Mouse (Mus musculus) hematopoietic stem cell, adult 5-6 weeks (primary cell): ENCODE measurements around the gene Pgpep1l. TPM values are rescaled to one million over a fixed set of nuclear protein-coding genes. Genes with fewer than 3 reads are reported as not detected.
"Not testable (repeated sequence)": the region's sequence is repeated elsewhere in the genome, so short reads cannot be mapped to it uniquely, and the experiment has no call there.

Experiments used
- ATAC-seq, 2 experiments: fragments of 125-278 bp in 1 of 2; replicated peaks in 1 of 2; 2 replicates each; pipeline ENCODE4 v1.8.0; 2016 to 2017; ENCODE audit warnings: inconsistent platforms in 2 of 2, mild to moderate bottlenecking in 2 of 2, moderate number of reproducible peaks in 2 of 2, low read depth in 1 of 2, moderate TSS enrichment in 1 of 2; ENCODE audit not compliant: low FRiP score in 2 of 2, poor library complexity in 2 of 2, severe bottlenecking in 2 of 2, insufficient read depth in 1 of 2, low TSS enrichment in 1 of 2
- total RNA-seq: library from RNA; stranded (forward); fragments of 172-1452, 232-1000 nt; gene quantifications from 2 replicates; pipeline ENCODE4 v1.2.3, GENCODE M21; 2017

The Pgpep1l gene
- total RNA-seq, 1 experiment from 2014 or later = not detected

DNA sequence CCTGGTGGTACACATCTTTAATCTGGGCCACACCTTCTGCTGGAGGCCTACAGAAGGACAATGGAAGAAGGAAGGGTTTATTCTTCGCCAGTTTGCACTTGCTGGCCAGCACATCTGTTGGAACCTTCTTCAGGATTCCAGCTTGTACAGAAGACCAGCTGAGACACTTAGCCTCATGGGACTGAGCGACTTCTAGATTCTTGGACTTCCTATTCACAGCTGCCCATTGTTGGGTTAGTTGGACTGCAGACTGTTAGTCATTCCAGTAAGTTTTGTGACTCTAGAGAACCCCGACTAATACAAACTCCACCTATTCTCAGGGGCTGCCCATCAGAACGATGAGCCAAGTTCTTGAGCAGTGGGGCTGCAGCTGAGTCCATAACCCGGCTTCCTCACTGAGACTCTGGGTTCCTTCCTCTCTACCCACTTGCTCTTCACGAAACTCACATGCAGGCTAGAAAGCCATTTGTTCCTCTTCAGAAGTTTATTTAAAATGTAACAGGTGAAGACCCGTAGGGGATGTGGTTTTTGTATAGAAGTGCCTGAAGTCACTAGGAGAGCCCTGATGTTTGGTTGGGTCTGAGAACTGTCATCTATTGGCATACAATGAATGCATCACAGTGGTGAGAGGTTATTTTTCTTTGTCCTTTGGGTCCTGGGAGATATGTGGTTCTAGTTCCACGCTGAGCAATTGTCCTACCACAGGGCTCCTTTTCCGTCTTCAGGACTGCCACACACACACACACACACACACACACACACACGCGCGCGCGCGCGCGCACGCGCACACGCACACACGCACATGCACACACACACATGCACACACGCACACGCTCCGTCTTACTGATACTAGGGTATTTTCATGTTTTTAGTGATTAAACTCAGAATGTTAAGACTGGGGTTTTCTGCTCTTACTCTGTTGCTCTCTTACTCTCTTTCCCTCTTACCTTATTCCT, 22.8 kb upstream of the Pgpep1l start:
- ATAC-seq = peak; percentile 11 to 42; a peak in 3 of 4 replicates

DNA sequence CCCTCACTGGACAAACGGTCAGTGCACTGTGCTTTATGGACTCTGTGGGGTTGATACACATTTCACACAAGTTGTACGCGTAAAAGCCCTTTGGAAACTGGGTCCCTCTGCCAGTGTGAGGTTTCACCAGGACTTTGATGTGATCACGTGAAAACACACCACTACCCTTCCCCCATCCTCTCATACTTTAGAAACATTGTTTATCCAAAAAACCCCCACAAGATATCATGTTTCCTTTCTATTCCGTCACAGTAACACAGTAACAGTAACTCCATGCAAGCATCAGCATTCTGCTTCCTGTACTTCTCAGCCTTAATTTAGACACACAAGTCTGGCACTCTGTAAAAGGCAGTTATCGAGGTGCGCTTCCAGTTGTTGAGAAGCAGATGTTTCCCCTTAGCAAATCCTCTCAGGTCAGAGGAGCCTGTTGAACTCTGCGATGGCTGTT, 21.8 kb upstream of the Pgpep1l start:
- peak; percentile 5 to 44; a peak in 3 of 4 replicates for ATAC-seq

GRCm38 (mm10) chr7:68283776-68284175, 19.7 kb upstream of the Pgpep1l start:
- peak in 1 of 2 experiments; percentile 23; a peak in 1 of 4 replicates for ATAC-seq

GRCm38 (mm10) chr7:68283133-68283520, 19.1 kb upstream of the Pgpep1l start:
- not testable (repeated sequence) for ATAC-seq

DNA sequence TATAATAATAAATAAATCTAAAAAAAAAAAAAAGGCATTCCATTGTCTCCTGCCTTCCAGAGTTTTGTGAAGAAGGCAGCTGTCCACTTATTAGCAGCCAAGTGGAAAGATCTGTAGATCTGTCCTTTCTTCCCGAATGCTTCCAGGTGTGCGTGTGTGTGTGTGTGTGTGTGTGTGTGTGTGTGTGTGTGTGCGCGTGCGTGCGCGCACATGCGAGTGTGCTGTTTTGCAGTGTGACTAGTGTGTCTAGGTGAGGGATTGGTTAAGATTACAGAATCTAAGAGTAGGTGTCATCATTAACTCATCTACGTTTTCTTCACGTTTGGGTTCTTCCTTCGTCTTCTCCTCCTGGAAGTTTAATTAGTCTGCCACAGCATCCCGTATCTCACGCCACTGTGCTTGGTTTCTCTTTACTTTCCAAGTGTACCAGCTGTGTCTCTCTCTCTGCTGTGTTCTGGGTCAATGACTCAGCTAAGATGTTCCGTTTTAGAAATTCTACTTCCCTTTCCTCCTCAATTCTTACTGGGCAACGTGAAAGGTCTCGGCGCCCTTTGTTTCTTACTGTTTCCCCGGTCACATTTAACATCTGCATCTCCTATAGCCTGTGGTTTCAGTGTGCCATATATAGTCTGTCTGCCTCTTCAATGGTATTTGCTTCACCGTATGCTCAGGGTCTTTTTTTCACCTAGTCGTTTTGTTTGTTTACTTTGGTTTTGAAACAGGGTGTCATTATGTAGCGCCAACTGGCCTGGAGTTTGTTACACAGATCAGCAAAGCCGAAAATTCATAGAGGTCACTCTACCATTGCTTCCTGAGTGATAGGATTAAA, 18.5 kb upstream of the Pgpep1l start:
- peak; percentile 78 for ATAC-seq

- ATAC-seq = no peak
Observed at GRCm38 (mm10) chr7:68281341-68281740, 17.3 kb upstream of the Pgpep1l start.

DNA sequence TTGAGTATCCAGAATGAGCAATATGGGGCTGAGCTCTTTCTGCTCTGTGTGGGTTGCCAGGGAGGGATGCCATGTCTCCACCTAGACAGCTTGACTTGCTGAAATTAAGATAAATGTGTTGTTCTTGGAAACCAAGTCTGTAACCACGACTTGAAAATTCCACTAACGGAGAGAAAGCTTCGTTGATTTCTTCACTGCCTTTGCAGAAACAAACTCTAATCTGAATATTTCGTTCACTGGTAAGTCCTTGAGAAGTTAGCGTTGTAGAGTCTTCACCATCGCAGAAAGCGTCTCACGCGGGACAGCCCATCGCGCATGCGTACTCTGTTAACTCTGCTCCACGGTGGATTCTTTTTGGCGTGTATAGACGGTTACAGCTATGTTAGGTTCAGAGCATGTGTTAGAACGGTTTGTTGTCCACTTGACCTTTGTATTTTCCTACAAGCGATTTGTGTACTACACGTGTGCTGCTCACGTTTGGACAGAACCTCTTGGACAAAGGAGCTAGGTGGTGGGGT, 16.4 kb upstream of the Pgpep1l start:
- ATAC-seq = no peak

- ATAC-seq = no peak
Observed at GRCm38 (mm10) chr7:68279481-68279880, 15.4 kb upstream of the Pgpep1l start.

GRCm38 (mm10) chr7:68278908-68279307, 14.9 kb upstream of the Pgpep1l start:
- no peak for ATAC-seq

DNA sequence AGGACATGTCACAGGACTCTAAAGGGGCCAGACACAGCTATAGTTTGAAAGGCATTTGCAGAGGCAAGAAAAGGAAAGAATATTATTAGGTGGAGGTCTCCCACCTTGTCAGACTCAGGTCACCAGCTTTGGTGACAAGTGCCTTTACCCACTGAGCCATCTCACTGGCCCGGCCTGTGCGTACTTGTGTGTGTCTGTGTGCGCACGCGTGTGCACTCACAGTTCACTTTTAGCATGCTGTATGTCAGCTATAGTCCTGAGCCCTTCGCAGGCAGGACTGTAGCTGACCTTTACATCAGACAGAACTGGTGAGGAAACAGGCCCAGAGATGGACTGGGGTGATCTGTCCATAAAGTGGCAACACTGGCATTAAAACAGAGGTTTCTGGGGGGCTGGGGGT, 14.4 kb upstream of the Pgpep1l start:
- ATAC-seq = no peak

DNA sequence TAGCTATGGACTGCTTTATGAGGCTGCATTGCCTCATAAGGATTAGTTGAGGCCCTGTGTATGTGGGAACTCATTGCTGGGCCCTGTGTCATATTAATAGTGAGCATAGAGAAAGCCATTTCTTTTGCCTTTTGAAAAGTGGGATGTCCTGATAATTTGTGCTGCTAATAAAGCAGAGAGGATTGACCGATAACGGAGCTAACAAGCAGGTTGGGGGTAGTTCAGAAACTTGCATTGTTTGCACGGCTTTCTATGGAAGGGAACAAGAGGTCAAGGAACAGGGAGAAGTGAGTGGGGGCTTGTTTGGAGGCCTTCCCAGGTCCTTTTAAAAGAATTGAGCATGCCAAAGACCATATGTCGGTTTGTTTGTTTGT, 13.9 kb upstream of the Pgpep1l start:
- ATAC-seq = no peak

DNA sequence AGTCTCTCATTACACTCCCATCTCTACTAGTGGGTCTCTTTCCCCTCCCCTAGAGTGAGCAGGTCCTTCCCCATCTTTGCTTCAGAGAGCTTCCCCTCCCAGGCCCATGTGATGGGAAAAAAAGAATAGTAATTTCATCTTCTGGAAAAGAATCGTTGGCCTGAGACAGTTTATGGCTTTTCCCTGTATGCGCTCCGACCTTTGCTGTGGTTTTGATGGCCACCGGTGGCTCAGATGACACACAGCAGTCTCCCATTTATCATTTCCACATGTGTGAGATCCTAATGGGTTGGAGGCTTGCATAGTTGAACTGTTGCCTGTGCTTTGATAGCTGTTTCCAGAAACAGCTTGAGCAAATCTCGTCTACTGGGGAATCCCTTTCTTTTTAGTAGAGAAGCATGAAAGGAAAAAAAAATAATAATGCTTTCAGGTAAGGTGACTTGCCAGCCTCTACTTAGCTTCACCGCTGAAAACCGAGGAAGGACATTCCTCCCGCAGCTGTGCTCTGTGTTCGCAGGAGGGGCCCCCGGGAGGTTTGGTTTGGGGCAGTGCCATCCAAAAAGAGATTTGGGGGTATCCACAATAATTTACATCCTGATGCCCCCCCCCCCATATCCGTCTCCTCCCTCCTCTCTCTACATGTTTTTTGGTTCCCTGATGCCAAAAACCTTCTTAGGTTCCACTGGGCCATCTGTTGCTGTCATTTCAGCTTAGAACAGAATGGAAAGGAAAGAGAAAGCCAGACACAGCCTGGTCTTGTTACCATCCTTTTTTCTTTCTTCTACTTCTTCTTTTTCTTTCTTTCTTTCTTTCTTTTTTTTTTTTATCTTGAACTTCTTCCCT, 13.2 kb upstream of the Pgpep1l start:
- ATAC-seq = 0 out of 4 replicates have a peak, but pooled peaks of 1 of the 2 experiments have one; percentile 8

- peak; percentile 50 to 54 for ATAC-seq
Observed at GRCm38 (mm10) chr7:68275838-68276731, 12.1 kb upstream of the Pgpep1l start.

DNA sequence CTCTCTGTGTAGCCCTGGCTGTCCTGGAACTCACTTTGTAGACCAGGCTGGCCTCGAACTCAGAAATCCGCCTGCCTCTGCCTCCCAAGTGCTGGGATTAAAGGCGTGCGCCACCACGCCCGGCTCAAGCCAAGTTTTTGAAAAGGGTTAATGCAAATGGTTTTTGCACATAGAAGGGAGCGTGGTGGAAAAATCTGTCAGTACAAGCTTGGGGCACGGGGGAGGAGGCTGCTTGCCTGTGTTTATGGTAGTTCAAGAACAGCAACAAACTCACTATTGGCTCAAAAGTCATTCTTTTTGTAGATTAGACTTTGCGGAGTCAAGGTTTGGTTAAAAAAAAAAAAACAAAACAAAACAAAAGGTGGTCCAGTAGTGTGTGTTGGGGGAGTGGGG, 11.4 kb upstream of the Pgpep1l start:
- ATAC-seq = 0 out of 4 replicates have a peak, but pooled peaks of 1 of the 2 experiments have one; percentile 7

DNA sequence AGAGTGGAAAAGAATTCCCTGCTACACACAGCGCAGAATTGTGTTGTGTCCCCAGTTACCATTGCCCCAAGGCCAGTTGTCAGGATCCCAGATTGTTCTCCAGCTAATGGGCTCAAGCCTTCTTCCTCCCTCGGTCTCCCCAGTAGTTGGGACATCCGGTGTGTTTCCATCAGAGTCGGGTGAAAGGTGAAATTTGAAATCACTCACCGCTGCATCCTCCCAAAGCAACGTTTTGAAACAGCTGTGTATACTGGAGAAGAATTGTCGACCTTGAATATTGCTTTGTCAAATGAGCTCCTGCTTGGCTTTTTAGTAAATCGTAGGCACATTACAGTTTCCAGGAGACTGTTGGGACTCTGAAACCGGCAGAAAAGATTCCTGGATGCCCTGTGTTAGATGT, 10.9 kb upstream of the Pgpep1l start:
- no peak for ATAC-seq

GRCm38 (mm10) chr7:68274218-68274617, 10.2 kb upstream of the Pgpep1l start:
- ATAC-seq = no peak
